Mouse (Mus musculus) CD4-positive, CD25-positive, alpha-beta regulatory T cell, adult 4 months (primary cell): Measurements from ENCODE around the gene Oas2. TPM values are rescaled to one million over a fixed set of nuclear protein-coding genes. Genes with fewer than 3 reads are reported as not detected.
A peak's percentile ranks its signal among the peaks of the same experiment; 100 is the strongest.

Experiments used
- ATAC-seq: one replicate; pipeline ENCODE4 v1.8.0; 2017
- polyA plus RNA-seq, 2 experiments: library from polyadenylated mRNA; unstranded; fragments of 100-300 nt; shearing (Covaris generic); gene quantifications; one replicate each; pipeline ENCODE4 v1.2.1; 2017

The Oas2 gene
- polyA plus RNA-seq, 2 experiments from 2014 or later, result 1.6 to 3.6 TPM

DNA sequence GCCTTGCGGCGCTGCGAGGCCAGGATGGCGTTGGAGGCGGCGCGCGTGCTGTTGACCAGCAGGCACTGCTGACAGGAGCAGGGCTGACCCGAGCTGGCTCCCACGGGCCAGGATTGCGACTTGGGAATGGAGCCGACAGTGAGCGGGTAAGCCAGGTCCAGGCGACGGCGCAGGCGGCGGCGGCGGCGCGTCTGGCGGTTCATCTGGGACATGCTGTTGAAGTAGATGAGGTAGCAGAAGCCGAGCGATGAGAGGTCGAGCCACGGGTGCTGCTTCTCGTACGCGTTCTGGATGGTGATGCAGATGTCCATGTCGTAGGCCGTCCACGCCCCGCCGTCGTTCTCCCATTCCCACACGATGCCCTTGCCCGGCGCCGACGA lies 55.0 kb downstream of the Oas2 start:
- no peak for ATAC-seq

DNA sequence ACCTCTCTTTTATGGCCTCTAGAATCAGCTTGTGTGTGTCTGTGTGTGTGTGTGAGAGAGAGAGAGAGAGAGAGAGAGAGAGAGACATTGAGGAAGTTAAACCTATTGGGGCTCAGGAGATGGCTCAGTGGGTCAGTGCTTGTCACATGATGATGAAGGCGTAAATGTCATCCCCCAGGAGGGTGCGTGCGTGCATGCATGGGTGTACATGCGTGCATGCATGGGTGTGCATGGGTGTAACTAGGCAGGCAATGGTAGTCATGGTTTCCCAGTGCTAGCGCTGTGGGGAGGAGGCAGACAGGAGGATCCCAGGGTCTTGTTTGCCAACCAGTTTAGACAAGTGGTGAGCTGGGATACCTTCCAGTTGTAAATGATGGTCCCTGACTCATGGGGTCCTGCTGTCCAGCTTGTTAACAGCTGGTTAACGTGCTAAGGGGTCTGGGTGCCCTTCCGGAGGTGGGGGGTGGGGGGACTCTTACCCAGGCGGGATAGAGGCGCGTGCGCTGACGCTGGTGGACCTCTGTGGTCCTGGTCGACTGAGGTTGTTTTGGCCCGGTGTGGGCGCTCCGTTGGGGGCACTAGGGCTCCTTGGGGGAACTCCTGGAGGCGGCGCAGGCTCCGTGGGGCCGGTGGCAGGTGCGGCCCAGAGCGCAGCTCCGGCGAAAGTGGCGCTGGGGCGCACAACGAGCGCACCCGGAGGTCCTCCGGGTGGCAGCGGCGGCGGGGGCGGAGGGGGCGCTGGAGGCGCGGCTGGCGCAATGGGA lies 55.5 kb downstream of the Oas2 start:
- ATAC-seq, result no peak

DNA sequence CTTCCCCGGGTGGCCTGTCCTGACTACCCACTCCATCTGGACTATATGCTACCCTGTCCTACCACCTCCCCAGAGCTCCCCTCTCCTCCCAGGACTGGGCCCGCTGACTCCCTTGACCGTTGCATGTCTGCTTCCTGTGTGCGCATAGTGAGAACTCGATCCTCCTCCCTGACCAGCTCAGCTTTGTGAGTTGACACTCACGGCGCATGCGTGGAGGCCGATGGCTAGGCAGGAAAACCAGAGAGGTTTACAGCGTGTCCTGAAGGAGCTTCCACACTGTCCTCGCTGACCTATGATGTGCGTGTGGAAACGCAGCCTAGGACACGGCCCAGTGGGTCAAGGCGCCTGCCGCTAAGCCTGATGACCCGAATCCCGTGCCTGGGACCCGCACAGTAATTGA lies 57.6 kb downstream of the Oas2 start:
- no peak for ATAC-seq

DNA sequence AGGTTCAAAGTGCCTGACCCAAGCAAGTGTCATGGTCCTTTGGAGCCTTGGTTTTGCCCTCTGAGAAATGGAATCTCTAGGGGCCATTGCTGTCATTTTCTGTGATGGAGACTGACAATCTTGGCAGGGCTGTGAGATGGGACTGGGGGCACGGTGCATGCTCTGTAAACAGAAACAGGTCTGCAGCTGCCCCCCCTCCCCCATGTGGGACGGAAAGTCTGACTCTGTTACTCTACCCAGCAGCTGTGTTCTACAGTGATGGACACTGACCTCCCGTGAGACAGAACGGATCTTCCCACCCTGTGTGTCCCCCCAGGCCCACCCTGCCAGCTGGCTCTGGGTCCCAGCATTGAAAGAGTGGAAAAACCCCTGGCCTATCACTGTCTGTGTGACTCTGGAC lies 59.2 kb downstream of the Oas2 start:
- ATAC-seq, result no peak

DNA sequence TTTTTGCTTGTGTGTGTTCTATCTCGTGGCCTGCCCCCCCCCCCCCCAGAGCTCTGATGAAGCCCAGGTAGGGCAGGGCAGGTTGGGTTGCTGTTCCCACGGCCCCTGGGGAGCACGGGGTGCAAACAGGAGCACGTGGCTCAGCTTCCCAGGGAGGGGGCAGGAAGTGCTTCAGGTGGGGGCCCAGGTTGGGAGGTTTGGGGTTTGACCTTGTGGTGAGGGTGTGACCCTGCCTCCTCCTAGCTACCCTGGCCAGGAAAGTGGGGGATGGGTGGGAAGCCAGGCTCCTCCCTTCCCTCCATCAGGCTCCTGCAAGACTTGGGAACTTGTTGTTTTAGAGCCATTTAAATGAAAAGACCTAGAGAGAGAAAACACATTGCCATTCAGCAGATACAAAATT lies 61.2 kb downstream of the Oas2 start:
- ATAC-seq, result peak; percentile 39

DNA sequence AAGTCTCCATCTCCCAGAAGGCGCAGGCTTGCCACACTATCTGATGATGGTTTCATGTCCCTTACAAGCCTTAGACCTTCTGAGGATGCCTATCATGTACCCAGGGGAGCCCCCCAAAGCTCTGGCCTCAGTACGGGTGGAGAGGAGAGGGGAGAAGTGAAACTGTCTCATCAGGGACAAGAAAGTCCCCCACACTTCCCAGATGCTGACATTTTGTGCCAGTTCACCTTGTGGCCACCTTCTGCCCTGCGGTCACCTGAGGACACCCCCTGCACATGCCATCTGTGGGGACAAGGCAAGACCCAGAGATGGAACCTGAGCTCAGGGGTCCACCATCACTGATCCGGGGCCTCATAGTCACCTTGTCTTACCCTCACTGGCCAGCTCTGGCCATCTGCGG lies 61.8 kb downstream of the Oas2 start:
- no peak for ATAC-seq

DNA sequence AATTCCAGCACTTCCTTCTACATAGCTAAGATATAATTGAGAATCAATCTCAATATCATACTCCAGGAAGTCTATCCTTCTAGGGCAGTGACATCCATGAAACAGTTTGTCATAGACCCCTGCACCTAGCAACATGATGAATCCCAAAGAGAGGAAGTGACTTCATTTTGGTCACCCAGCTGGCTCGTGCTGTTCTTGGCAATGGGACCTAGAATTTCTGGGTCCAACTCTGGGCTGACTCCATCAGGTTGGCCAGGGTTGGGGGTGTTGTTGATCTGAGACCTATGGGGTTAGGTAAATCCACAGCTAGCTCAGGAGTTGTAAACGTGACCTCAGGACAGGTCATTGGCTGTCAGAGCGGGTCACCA lies 62.2 kb downstream of the Oas2 start:
- no peak for ATAC-seq

DNA sequence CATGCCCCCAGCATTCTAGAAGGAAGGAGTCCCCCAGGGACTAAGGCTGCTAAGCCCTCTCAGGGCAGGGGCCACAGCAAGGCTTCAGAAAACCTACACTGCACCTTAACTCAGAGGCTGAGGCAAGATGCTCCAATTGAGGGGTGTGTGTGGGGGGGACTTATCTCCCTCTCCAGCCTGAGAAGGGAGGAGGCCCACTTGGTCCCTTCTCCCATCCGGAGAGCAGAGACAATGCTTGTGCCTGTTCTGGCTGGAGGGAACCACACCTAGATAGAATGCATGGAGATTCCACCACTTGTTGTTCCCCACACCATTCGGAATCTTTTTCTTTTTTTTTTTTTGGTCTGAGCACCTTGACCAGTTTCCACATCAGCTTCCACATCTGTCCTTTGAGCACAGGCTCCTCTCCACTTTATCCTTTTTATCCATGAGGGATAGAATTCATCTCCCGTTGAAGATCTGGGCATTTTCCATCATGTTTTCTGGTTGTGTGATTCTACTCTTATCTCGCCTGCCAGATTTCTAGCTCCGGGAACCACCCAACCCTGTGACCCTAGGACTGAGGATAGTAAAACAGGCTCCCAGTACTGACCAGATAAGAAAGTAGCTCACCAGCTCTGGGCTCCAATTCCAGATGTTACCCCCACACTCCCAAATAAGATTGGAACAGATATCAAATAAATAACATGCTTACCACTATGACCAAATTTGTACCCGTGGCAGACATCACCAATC lies 62.7 kb downstream of the Oas2 start:
- ATAC-seq, result no peak

DNA sequence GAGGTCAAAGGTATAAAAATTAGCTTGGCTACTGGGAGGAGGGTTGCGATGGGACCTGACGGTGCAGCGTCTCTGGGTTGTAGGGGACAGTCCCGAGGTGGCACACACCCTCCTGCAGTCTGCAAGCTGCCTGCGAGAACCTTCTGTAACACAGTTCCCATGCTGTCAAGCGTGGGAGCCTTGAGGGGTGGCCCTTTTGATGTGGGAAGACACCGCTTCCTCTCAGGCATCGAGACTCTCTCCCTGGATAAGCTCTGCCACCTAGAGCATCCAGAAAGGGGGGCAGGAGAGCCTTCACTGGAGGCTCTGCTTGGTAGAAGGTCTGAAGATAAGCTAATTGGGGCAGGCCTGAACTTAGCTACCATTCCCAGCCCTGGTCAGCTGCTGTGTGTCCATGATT lies 64.0 kb downstream of the Oas2 start:
- peak; percentile 87 for ATAC-seq

DNA sequence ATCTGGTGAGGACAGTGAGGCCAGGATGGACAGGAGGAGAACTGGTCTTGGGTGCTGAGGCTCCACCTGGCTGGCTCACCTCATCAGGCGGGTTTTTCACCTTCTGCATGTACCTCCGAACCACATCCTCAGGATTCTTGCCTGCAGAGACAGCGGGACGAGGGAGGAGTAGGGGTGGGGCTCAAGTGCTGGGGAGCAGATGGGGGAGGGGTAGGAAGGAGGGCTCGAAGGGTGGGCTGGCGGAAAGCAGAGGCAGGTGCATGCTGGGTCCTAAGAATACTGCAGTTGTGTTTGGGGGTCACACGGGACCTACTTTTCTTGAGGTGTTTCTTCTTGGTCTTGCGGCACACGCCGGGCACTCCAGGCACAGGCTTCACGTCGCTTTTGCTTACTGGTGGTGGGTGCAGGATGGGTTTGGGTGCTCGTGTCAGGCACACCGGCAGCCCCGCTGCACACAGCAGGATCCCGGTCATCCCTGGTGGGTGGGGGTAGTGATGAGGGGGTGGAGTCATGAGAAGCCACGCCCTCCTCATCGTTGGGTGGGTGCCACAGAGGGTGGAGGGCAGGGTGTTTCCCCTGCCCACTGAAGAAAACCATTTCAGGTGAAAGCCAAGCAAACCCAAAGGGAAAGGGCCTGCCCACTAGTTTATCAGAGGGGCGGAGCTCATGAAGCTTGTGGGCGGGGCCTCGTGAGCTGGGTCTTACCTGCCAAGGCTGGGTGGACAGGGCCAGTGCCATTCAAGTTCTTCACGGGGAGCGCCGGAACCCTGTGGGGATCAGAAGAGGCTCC lies 66.5 kb downstream of the Oas2 start:
- no peak for ATAC-seq

DNA sequence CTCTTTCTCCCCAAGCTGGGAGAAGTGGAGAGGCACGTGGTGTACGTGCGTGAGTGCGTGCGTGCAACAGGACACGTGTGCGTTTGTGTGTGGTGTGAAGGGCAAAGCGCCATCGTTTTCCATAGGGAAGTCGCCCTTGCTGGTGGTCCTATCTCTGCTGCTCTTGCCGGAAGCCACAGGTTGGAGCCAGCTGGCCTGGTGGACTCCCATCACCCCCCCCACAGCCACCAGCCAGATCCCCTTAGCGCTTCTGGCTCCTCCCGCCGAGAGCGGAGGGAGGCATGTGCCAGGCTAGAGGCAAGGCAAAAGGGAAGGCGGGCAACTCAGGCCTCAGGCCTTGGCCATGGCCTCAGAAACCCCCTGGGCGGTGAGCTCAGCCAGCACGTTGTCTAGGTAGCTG lies 68.7 kb downstream of the Oas2 start:
- ATAC-seq, result no peak

Other genes with a start within 250 kb of the Oas2 start
- gene Plbd2, start 246.2 kb downstream of the Oas2 start, polyA plus RNA-seq, result 1 to 10 TPM; 4.5 to 5.1 TPM
- gene Slc8b1, start 238.7 kb downstream of the Oas2 start, polyA plus RNA-seq, result 10 to 100 TPM in 1 of 2 experiments, 1 to 10 TPM in 1; 6.4 to 11.7 TPM
- gene Tpcn1, start 161.2 kb downstream of the Oas2 start, polyA plus RNA-seq, result 10 to 100 TPM; 14.7 to 17.4 TPM
- 1 to 10 TPM in 1 of 2 experiments, under 1 TPM in 1; 0.40 to 1.1 TPM for gene Iqcd, start 160.8 kb downstream of the Oas2 start, polyA plus RNA-seq
- gene Rita1, start 137.3 kb downstream of the Oas2 start, polyA plus RNA-seq, result 1 to 10 TPM; 2.2 to 6.3 TPM
- 10 to 100 TPM; 14.4 to 18.6 TPM for gene Ddx54, start 137.1 kb downstream of the Oas2 start, polyA plus RNA-seq
- not detected for gene Cfap73, start 115.6 kb downstream of the Oas2 start, polyA plus RNA-seq
- 10 to 100 TPM in 1 of 2 experiments, 1 to 10 TPM in 1; 7.2 to 15.4 TPM for gene Rasal1, start 101.0 kb downstream of the Oas2 start, polyA plus RNA-seq
- 10 to 100 TPM; 33.4 to 47.7 TPM for gene Dtx1, start 37.9 kb downstream of the Oas2 start, polyA plus RNA-seq
- 10 to 100 TPM; 12.9 to 24.4 TPM for gene Oas3, start 27.8 kb upstream of the Oas2 start, polyA plus RNA-seq
- gene Oas1e, start 45.7 kb upstream of the Oas2 start, polyA plus RNA-seq, result not detected
- gene Oas1c, start 62.7 kb upstream of the Oas2 start, polyA plus RNA-seq, result 10 to 100 TPM; 16.2 to 19.2 TPM
- not detected for gene Oas1f, start 97.5 kb upstream of the Oas2 start, polyA plus RNA-seq
- gene Oas1h, start 111.6 kb upstream of the Oas2 start, polyA plus RNA-seq, result not detected
- 1 to 10 TPM in 1 of 2 experiments, not detected in 1; 1.2 TPM for gene Oas1g, start 137.8 kb upstream of the Oas2 start, polyA plus RNA-seq
- 10 to 100 TPM; 44.7 to 54.6 TPM for gene Oas1a, start 157.7 kb upstream of the Oas2 start, polyA plus RNA-seq
- gene Oas1d, start 164.7 kb upstream of the Oas2 start, polyA plus RNA-seq, result not detected